Mouse (Mus musculus) midbrain, embryonic 16.5 days (tissue): ENCODE results near the gene Rbms3. TPM values are rescaled to one million over a fixed set of nuclear protein-coding genes. Genes with fewer than 3 reads are reported as not detected.

Source experiments
- ATAC-seq: fragments of 200-750 bp; cut with Nextera tagmentation; 2 replicates; pipeline ENCODE4 v1.8.0; 2017; ENCODE audit warnings: moderate TSS enrichment
- H3K27ac ChIP-seq: fragments of 300-500 bp; sonication (generic); 2 replicates; pipeline ENCODE4 v1.5.1; 2014; ENCODE audit warnings: mild to moderate bottlenecking, low read length, mixed read lengths
- H3K27me3 ChIP-seq: fragments of 300-500 bp; sonication (generic); 2 replicates; pipeline ENCODE4 v1.6.1; 2014; ENCODE audit warnings: low read depth, low read length, mixed read lengths; ENCODE audit not compliant: control insufficient read depth, insufficient read depth
- H3K36me3 ChIP-seq: fragments of 300-500 bp; sonication (generic); 2 replicates; pipeline ENCODE4 v1.6.1; 2014; ENCODE audit warnings: mild to moderate bottlenecking, low read length, moderate library complexity, mixed read lengths; ENCODE audit not compliant: control insufficient read depth, insufficient read depth
- H3K4me1 ChIP-seq: fragments of 300-500 bp; sonication (generic); 2 replicates; pipeline ENCODE4 v1.6.1; 2014; ENCODE audit warnings: mild to moderate bottlenecking, low read length, mixed read lengths; ENCODE audit not compliant: control insufficient read depth, insufficient read depth
- H3K4me2 ChIP-seq: fragments of 300-500 bp; sonication (generic); 2 replicates; pipeline ENCODE4 v1.6.1; 2014; ENCODE audit warnings: mild to moderate bottlenecking, low read length, mixed read lengths
- H3K4me3 ChIP-seq: fragments of 300-500 bp; sonication (generic); 2 replicates; pipeline ENCODE4 v1.5.1; 2014; ENCODE audit warnings: low read depth, mild to moderate bottlenecking, low read length, moderate library complexity, mixed read lengths
- H3K9ac ChIP-seq: fragments of 300-500 bp; sonication (generic); 2 replicates; pipeline ENCODE4 v1.6.1; 2014; ENCODE audit warnings: low read depth, low read length, mixed read lengths
- H3K9me3 ChIP-seq: fragments of 300-500 bp; sonication (generic); replicated peaks from 2 replicates; pipeline ENCODE4 v1.6.1; 2014; ENCODE audit warnings: mild to moderate bottlenecking, low read length, mixed read lengths; ENCODE audit not compliant: control insufficient read depth, poor library complexity, severe bottlenecking
- WGBS: fragments of 180-500 bp; shearing (Covaris S2); extraction: QIAGEN DNeasy Blood & Tissue Kit; methylation state at CpG from one replicate; pipeline ENCODE4 v1.1.7; 2014; 5-methylcytosine and 5-hydroxymethylcytosine counted together
- polyA plus RNA-seq: library from polyadenylated mRNA; unstranded; fragments of >200 nt; fragmentation: Nextera tagmentation; extraction: Ambion mirVana; gene quantifications from 2 replicates; pipeline ENCODE4 v1.2.1, GENCODE M21; 2015

Gene Rbms3
- polyA plus RNA-seq, 1 experiment from 2014 or later = 65.9 TPM

DNA sequence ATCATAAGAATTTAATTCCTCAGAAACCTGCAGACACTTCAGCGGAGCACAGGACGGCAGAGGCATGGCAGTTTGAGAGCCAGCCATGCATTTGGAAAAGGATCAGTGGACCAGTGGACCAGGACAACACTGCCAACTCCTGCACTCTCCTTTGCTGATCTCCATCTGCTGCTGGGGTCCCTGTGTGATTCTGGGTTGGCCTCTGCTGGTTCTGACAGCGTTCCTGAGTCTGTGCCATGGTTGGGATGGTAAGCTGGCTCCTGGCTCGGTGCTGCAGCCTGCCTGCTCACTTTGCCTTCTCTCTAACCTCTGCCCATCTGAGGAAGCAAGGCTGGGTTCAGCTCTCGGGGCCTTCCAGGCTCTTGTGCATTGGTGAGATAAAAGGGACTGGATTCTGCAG is 28.9 kb downstream of the Rbms3 start:
- WGBS = 72% methylated on average over 5 of the region's 5 CpGs
- Histone ChIP-seq H3K4me3 (no peak overlapping the region), H3K4me1 (no peaks in the 10 kb centered on the region), H3K9me3 (no peaks in the 10 kb centered on the region), H3K27me3 (no peaks in the 10 kb centered on the region), H3K27ac (no peak overlapping the region), H3K36me3 (no peaks in the 10 kb centered on the region), H3K9ac (no peak overlapping the region), H3K4me2 (no peak overlapping the region)
- no peak for ATAC-seq

- Histone ChIP-seq H3K9ac (no peak overlapping the region), H3K27ac (no peak overlapping the region), H3K27me3 (no peaks in the 10 kb centered on the region), H3K4me3 (no peak overlapping the region), H3K36me3 (no peaks in the 10 kb centered on the region), H3K9me3 (no peaks in the 10 kb centered on the region), H3K4me1 (no peaks in the 10 kb centered on the region), H3K4me2 (no peak overlapping the region)
- 93% methylated on average over 9 of the region's 9 CpGs for WGBS
- ATAC-seq = no peak
Observed at GRCm38 (mm10) chr9:117599341-117599740, 30.4 kb downstream of the Rbms3 start.

DNA sequence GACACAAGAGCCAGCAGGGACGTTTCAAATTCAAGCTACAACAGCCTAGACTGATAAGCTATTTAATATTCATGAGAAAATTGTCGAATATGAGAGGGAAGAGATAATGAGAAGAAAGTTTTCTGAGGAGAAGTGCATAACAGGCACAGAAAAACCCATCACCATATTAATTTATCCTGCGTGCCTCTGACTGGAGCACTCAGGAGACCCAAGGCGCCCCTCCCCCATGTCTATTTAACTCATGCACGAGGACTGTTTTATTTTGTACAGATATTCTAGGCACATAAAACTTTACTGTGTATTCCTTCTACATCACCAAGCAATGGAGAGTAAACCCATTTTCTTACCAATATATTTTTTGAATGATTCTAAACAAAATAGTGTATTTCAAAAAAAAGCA is 33.6 kb downstream of the Rbms3 start:
- no peaks in the 10 kb centered on the region for H3K9me3 ChIP-seq
- no peak for ATAC-seq
- 29% methylated on average over 5 of the region's 5 CpGs for WGBS
- no peaks in the 10 kb centered on the region for H3K4me1 ChIP-seq
- no peak overlapping the region for H3K4me2 ChIP-seq
- no peaks in the 10 kb centered on the region for H3K27me3 ChIP-seq
- H3K4me3 ChIP-seq = no peak overlapping the region
- no peak overlapping the region for H3K9ac ChIP-seq
- no peak overlapping the region for H3K27ac ChIP-seq
- H3K36me3 ChIP-seq = no peaks in the 10 kb centered on the region

GRCm38 (mm10) chr9:117585345-117585744 is 44.4 kb downstream of the Rbms3 start:
- Histone ChIP-seq H3K4me2 (no peak overlapping the region), H3K9ac (no peak overlapping the region), H3K9me3 (no peaks in the 10 kb centered on the region), H3K4me1 (no peaks in the 10 kb centered on the region), H3K36me3 (no peaks in the 10 kb centered on the region), H3K27me3 (no peaks in the 10 kb centered on the region), H3K4me3 (no peak overlapping the region), H3K27ac (no peak overlapping the region)
- WGBS = 89% methylated on average over 6 of the region's 6 CpGs
- ATAC-seq = no peak

DNA sequence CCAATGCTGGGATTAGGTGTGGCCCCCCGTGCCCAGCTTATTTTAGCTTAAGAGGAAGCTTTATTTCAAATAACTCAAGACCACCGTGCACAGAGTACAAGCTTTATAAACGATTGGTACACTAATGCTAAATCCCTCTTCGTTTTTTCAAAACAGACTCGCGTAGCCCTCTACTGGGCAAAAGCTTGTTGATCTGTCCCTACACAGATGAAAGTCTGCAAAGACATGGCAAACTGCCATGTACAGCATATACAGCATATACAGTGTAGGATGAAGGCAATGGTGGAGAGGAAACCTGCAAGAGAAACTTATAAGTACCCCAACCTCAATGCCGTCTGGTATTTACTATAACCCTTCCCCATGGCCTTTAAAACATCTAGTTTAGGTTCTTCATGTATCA is 46.1 kb downstream of the Rbms3 start:
- no peak overlapping the region for H3K4me2 ChIP-seq
- ATAC-seq = no peak
- no peaks in the 10 kb centered on the region for H3K9me3 ChIP-seq
- no peaks in the 10 kb centered on the region for H3K4me1 ChIP-seq
- no peaks in the 10 kb centered on the region for H3K36me3 ChIP-seq
- no peak overlapping the region for H3K9ac ChIP-seq
- H3K27me3 ChIP-seq = no peaks in the 10 kb centered on the region
- no peak overlapping the region for H3K4me3 ChIP-seq
- WGBS = 70% methylated on average over 7 of the region's 7 CpGs
- no peak overlapping the region for H3K27ac ChIP-seq

DNA sequence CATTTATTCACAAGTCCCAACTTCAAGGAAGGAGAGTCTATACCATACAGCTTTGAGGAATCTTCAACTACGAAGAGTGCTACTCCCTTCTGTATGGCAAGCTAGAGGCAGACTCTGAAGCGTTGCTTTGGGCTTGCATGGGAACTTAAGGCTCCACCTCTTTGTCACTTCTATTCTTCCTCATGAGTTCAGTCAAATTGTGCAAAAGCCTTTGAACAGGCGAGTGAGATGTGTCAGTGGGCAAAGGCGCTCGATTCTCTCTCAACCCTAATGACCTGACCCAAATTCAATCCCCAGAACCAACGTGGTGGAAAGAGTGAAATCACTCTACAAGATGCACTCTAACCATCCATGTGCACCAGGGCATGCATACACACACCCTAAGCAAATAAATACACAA is 47.1 kb downstream of the Rbms3 start:
- no peaks in the 10 kb centered on the region for H3K4me1 ChIP-seq
- H3K9me3 ChIP-seq = no peaks in the 10 kb centered on the region
- H3K27me3 ChIP-seq = no peaks in the 10 kb centered on the region
- no peak overlapping the region for H3K4me3 ChIP-seq
- no peaks in the 10 kb centered on the region for H3K36me3 ChIP-seq
- no peak overlapping the region for H3K4me2 ChIP-seq
- no peak overlapping the region for H3K27ac ChIP-seq
- no peak for ATAC-seq
- 70% methylated on average over 6 of the region's 6 CpGs for WGBS
- H3K9ac ChIP-seq = no peak overlapping the region

GRCm38 (mm10) chr9:117571186-117571855 is 58.4 kb downstream of the Rbms3 start:
- Histone ChIP-seq H3K27me3 (no peaks in the 10 kb centered on the region), H3K4me1 (no peaks in the 10 kb centered on the region), H3K4me2 (no peak overlapping the region), H3K9me3 (no peaks in the 10 kb centered on the region), H3K4me3 (no peak overlapping the region), H3K27ac (no peak overlapping the region), H3K9ac (no peak overlapping the region), H3K36me3 (no peaks in the 10 kb centered on the region)
- WGBS = 85% methylated on average over 5 of the region's 5 CpGs
- ATAC-seq = no peak

- Histone ChIP-seq H3K27ac (no peak overlapping the region), H3K27me3 (no peaks in the 10 kb centered on the region), H3K4me3 (no peak overlapping the region), H3K36me3 (no peaks in the 10 kb centered on the region), H3K9ac (no peak overlapping the region), H3K9me3 (no peaks in the 10 kb centered on the region), H3K4me1 (no peaks in the 10 kb centered on the region), H3K4me2 (no peak overlapping the region)
- WGBS = 93% methylated on average over 7 of the region's 7 CpGs
- ATAC-seq = no peak
Observed at GRCm38 (mm10) chr9:117570240-117570821, 59.4 kb downstream of the Rbms3 start.

DNA sequence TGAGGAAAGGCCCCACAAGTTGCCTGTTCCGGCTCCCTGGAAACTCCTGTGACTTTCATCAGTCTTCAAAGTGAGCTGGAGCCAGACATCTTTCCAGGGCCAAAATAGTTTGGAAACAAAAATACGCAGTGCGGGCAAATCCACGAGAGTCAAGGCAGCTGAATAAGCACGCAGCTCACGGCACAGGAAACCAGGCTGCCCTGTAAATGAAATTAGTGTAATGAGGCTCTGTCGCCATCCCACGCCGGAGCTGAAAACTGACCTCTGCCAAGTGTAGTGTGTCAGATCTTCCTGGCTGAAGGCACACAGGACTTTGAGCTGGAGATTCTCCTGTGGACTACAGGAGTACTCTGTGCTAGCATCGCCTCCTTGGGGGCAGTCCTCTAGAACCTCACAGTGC is 63.4 kb downstream of the Rbms3 start:
- ATAC-seq = no peak
- Histone ChIP-seq H3K4me2 (no peak overlapping the region), H3K27ac (no peak overlapping the region), H3K9me3 (no peaks in the 10 kb centered on the region), H3K4me1 (no peaks in the 10 kb centered on the region), H3K27me3 (no peaks in the 10 kb centered on the region), H3K4me3 (no peak overlapping the region), H3K9ac (no peak overlapping the region), H3K36me3 (no peaks in the 10 kb centered on the region)
- 87% methylated on average over 10 of the region's 10 CpGs for WGBS
